Mouse (Mus musculus): ENCODE measurements at regions not wholly inside any gene's neighbourhood (a gene's known extent, or its start where the extent isn't known, plus 50 kb on each side); places are given as distances from the start of the nearest gene placed in this dataset. TPM values are rescaled to one million over a fixed set of nuclear protein-coding genes. Genes with fewer than 3 reads are reported as not detected.

MicroRNAs in the stretch of these regions (microRNA counts, 519-probe panel; counts per million panel counts)
- 341 counts per million, percentile 65 among the panel's probes with 10 or more counts for microRNA mmu-miR-2136

Small RNAs in the stretch of these regions (microRNA-seq; reads per million reads assigned to microRNA genes)
- gene Mir2136: not detected
